Mouse (Mus musculus) MEL (cell line): ENCODE data around the gene Gm11938. TPM values are rescaled to one million over a fixed set of nuclear protein-coding genes. Genes with fewer than 3 reads are reported as not detected.

ENCODE experiments used
- DNase-seq: peaks from one replicate; pipeline ENCODE4 v3.0.0; 2011; ENCODE audit warnings: low read depth, low spot score
- H3K27ac ChIP-seq: 2 replicates; pipeline ENCODE4 v1.5.1; 2012; ENCODE audit warnings: low read depth, mild to moderate bottlenecking, control low read depth, low read length, moderate library complexity; ENCODE audit not compliant: control insufficient read depth
- H3K27me3 ChIP-seq, 2 experiments: fragments of 150-350 bp in 1 of 2; sonication (generic) in 1 of 2; 2 replicates each; pipeline ENCODE4 v1.6.1; 2012; ENCODE audit warnings: low read length in 2 of 2, mild to moderate bottlenecking in 2 of 2, improper control_type of control experiment in 1 of 2, moderate library complexity in 1 of 2; ENCODE audit not compliant: insufficient read depth in 2 of 2, control insufficient read depth in 1 of 2
- H3K36me3 ChIP-seq, 2 experiments: 2 replicates each; pipeline ENCODE4 v1.6.1; 2012 to 2014; ENCODE audit warnings: low read length in 2 of 2, improper control_type of control experiment in 1 of 2, inconsistent platforms in 1 of 2, mild to moderate bottlenecking in 1 of 2; ENCODE audit not compliant: insufficient read depth in 2 of 2, control insufficient read depth in 1 of 2
- H3K4me1 ChIP-seq, 2 experiments: fragments of 150-350 bp in 1 of 2; sonication (generic) in 1 of 2; 2 replicates each; pipeline ENCODE4 v1.6.1; 2012; ENCODE audit warnings: low read length in 2 of 2, improper control_type of control experiment in 1 of 2, mild to moderate bottlenecking in 1 of 2; ENCODE audit not compliant: insufficient read depth in 2 of 2, control insufficient read depth in 1 of 2
- H3K4me3 ChIP-seq, 2 experiments: fragments of 150-350 bp in 1 of 2; sonication (generic) in 1 of 2; 2 replicates each; pipeline ENCODE4 v1.5.1; 2012; ENCODE audit warnings: low read depth in 2 of 2, low read length in 2 of 2, mild to moderate bottlenecking in 2 of 2, moderate library complexity in 2 of 2, control low read depth in 1 of 2, improper control_type of control experiment in 1 of 2; ENCODE audit not compliant: control insufficient read depth in 1 of 2, insufficient read depth in 1 of 2
- H3K79me2 ChIP-seq: 2 replicates; pipeline ENCODE4 v1.6.1; 2012; ENCODE audit warnings: mild to moderate bottlenecking, low read length, moderate library complexity; ENCODE audit not compliant: control insufficient read depth, poor library complexity, insufficient read depth
- H3K9ac ChIP-seq: 2 replicates; pipeline ENCODE4 v1.6.1; 2012; ENCODE audit warnings: low read depth, mild to moderate bottlenecking, control low read depth, low read length, moderate library complexity; ENCODE audit not compliant: control insufficient read depth, poor library complexity, severe bottlenecking
- H3K9me3 ChIP-seq: fragments of 150-350 bp; sonication (generic); replicated peaks from 2 replicates; pipeline ENCODE4 v1.6.1; 2012; ENCODE audit warnings: mild to moderate bottlenecking, low read length, improper control_type of control experiment, moderate library complexity; ENCODE audit not compliant: insufficient read depth
- CHD2 ChIP-seq: IDR thresholded peaks from 2 replicates; pipeline ENCODE4 v1.6.1; 2011; ENCODE audit warnings: low read length, improper control_type of control experiment
- E2F4 ChIP-seq: IDR thresholded peaks from 2 replicates; pipeline ENCODE4 v1.6.1; 2011; ENCODE audit warnings: low read depth, low read length, improper control_type of control experiment, borderline replicate concordance
- ELF1 ChIP-seq: IDR thresholded peaks from 2 replicates; pipeline ENCODE4 v1.6.1; 2014; ENCODE audit warnings: low read depth, mild to moderate bottlenecking, inconsistent platforms, low read length, improper control_type of control experiment, moderate library complexity
- ETS1 ChIP-seq: IDR thresholded peaks from 2 replicates; pipeline ENCODE4 v1.6.1; 2012; ENCODE audit warnings: low read depth, mild to moderate bottlenecking, inconsistent platforms, low read length, improper control_type of control experiment, moderate library complexity
- JUND ChIP-seq: IDR thresholded peaks from 2 replicates; pipeline ENCODE4 v1.6.1; 2011; ENCODE audit warnings: low read depth, mild to moderate bottlenecking, improper control_type of control experiment, low read length
- KAT2A ChIP-seq: conservative IDR thresholded peaks from 2 replicates; pipeline ENCODE4 v1.6.1; 2012; ENCODE audit warnings: low read depth, low read length, improper control_type of control experiment, inconsistent platforms
- MAFK ChIP-seq: IDR thresholded peaks from 2 replicates; pipeline ENCODE4 v1.6.1; 2011; ENCODE audit warnings: low read depth, mild to moderate bottlenecking, low read length, improper control_type of control experiment, borderline replicate concordance
- MAX ChIP-seq: IDR thresholded peaks from 2 replicates; pipeline ENCODE4 v1.6.1; 2011; ENCODE audit warnings: low read length, improper control_type of control experiment
- NELFE ChIP-seq: IDR thresholded peaks from 2 replicates; pipeline ENCODE4 v1.6.1; 2011; ENCODE audit warnings: low read depth, low read length, improper control_type of control experiment
- NRF1 ChIP-seq: IDR thresholded peaks from 2 replicates; pipeline ENCODE4 v1.6.1; 2014; ENCODE audit warnings: low read depth, mild to moderate bottlenecking, inconsistent platforms, low read length, improper control_type of control experiment, moderate library complexity; ENCODE audit not compliant: poor library complexity, insufficient read depth, severe bottlenecking
- POLR2AphosphoS2 ChIP-seq: IDR thresholded peaks from 2 replicates; pipeline ENCODE4 v1.6.1; 2011; ENCODE audit warnings: low read length, improper control_type of control experiment
- RAD21 ChIP-seq: IDR thresholded peaks from 2 replicates; pipeline ENCODE4 v1.6.1; 2011; ENCODE audit warnings: mild to moderate bottlenecking, low read depth, low read length, improper control_type of control experiment
- RCOR1 ChIP-seq: IDR thresholded peaks from 2 replicates; pipeline ENCODE4 v1.6.1; 2012; ENCODE audit warnings: low read depth, mild to moderate bottlenecking, inconsistent platforms, low read length, improper control_type of control experiment
- SMC3 ChIP-seq: IDR thresholded peaks from 2 replicates; pipeline ENCODE4 v1.6.1; 2011; ENCODE audit warnings: low read depth, low read length, improper control_type of control experiment
- TAL1 ChIP-seq: IDR thresholded peaks from 2 replicates; pipeline ENCODE4 v1.6.1; 2012; ENCODE audit warnings: mild to moderate bottlenecking, inconsistent platforms, low read length, moderate library complexity, mixed read lengths
- TBP ChIP-seq: IDR thresholded peaks from 2 replicates; pipeline ENCODE4 v1.8.0; 2011; ENCODE audit warnings: low read depth, low read length, improper control_type of control experiment
- TCF12 ChIP-seq: IDR thresholded peaks from 2 replicates; pipeline ENCODE4 v1.6.1; 2014; ENCODE audit warnings: low read depth, mild to moderate bottlenecking, inconsistent platforms, low read length, improper control_type of control experiment, moderate library complexity
- USF1 ChIP-seq: IDR thresholded peaks from 2 replicates; pipeline ENCODE4 v1.6.1; 2014; ENCODE audit warnings: low read depth, mild to moderate bottlenecking, inconsistent platforms, low read length, improper control_type of control experiment, moderate library complexity
- ZKSCAN1 ChIP-seq: IDR thresholded peaks from 2 replicates; pipeline ENCODE4 v1.6.1; 2012; ENCODE audit warnings: low read depth, mild to moderate bottlenecking, inconsistent platforms, low read length, improper control_type of control experiment, moderate library complexity
- ZMIZ1 ChIP-seq: IDR thresholded peaks from 2 replicates; pipeline ENCODE4 v1.6.1; 2012; ENCODE audit warnings: low read depth, mild to moderate bottlenecking, inconsistent platforms, low read length, improper control_type of control experiment, moderate library complexity
- polyA plus RNA-seq, 2 experiments: library from polyadenylated mRNA; stranded (reverse) in 1 of 2; unstranded in 1 of 2; fragments of >175 nt in 1 of 2; fragments of >200 nt in 1 of 2; gene quantifications; 2 replicates each; pipeline versions ENCODE4 v1.2.1 to v1.2.4; 2012; ENCODE audit warnings: low replicate concordance in 2 of 2, low read depth in 1 of 2; ENCODE audit not compliant: insufficient read length in 2 of 2, insufficient read depth in 1 of 2, missing spikeins in 1 of 2
- total RNA-seq: library from RNA; depleted of rRNA; stranded (reverse); fragments of 300-350 nt; gene quantifications from 2 replicates; pipeline ENCODE4 v1.2.3, GENCODE M21; 2012

Gene Gm11938
- total and polyA plus RNA-seq, 3 experiments, result not detected

- Histone ChIP-seq H3K4me3 (no peak overlapping the region), H3K9ac (no peak overlapping the region), H3K27ac (no peak overlapping the region), H3K27me3 (no peaks in the 10 kb centered on the region), H3K79me2 (no peaks in the 10 kb centered on the region), H3K4me1 (no peaks in the 10 kb centered on the region), H3K36me3 (no peaks in the 10 kb centered on the region), H3K9me3 (no peaks in the 10 kb centered on the region; the same call in 1 of the 2 replicates)
- DNase-seq, result no peak
- TF ChIP-seq POLR2AphosphoS2, result no peak
Measured at GRCm38 (mm10) chr11:99637086-99637485, 34.0 kb upstream of the Gm11938 start.

- no peak within 1 kb of the TSS for H3K9ac ChIP-seq
- H3K36me3 ChIP-seq, result no peaks in the 10 kb centered on the region
- no peak for DNase-seq
- TF ChIP-seq USF1 (no peak), E2F4 (no peak), RCOR1 (no peak), KAT2A (no peak), ZMIZ1 (no peak), CHD2 (no peak)
- H3K9me3 ChIP-seq, result no peaks in the 10 kb centered on the region
- no peaks in the 10 kb centered on the region for H3K79me2 ChIP-seq
- H3K4me3 ChIP-seq, result no peak within 1 kb of the TSS
- no peaks in the 10 kb centered on the region for H3K4me1 ChIP-seq
- no peaks in the 10 kb centered on the region for H3K27me3 ChIP-seq
- H3K27ac ChIP-seq, result no peak within 1 kb of the TSS
Measured at GRCm38 (mm10) chr11:99634653-99635134, 31.6 kb upstream of the Gm11938 start, which contains the start of gene Krtap4-2. TSS of gene Krtap4-2 (minus strand) at chr11:99635084.

DNA sequence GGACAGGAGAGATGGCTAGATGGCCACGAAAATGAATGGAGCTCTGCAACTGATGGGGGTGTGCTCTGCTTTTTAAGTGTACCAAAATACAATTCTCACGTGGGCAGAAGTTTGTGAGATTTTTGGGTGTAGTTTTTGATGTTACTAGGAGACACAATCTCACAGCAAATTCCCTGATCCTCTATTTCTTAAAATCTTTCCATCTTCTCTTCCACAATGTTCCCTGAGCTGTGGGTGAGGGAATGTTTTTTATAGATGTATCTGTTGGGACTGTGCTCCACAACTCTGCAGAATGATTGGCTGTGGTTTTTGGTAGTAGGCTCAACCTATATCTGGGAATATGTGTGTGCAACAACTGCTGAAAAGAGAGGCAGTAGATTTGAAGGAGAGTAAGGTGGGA lies 30.2 kb upstream of the Gm11938 start:
- no peak for DNase-seq
- H3K36me3 ChIP-seq, result no peaks in the 10 kb centered on the region
- no peaks in the 10 kb centered on the region for H3K79me2 ChIP-seq
- no peaks in the 10 kb centered on the region for H3K27me3 ChIP-seq
- no peak overlapping the region for H3K4me3 ChIP-seq
- H3K9ac ChIP-seq, result no peak overlapping the region
- H3K9me3 ChIP-seq, result no peaks in the 10 kb centered on the region
- no peak for TF ChIP-seq ZKSCAN1
- H3K27ac ChIP-seq, result no peak overlapping the region
- H3K4me1 ChIP-seq, result no peaks in the 10 kb centered on the region

- no peaks in the 10 kb centered on the region for H3K36me3 ChIP-seq
- no peaks in the 10 kb centered on the region for H3K4me1 ChIP-seq
- no peak overlapping the region for H3K9ac ChIP-seq
- no peaks in the 10 kb centered on the region for H3K27me3 ChIP-seq
- no peak for DNase-seq
- H3K79me2 ChIP-seq, result no peaks in the 10 kb centered on the region
- no peak overlapping the region for H3K27ac ChIP-seq
- TF ChIP-seq JUND (no peak), RAD21 (no peak), MAFK (no peak), NELFE (no peak), KAT2A (no peak), MAX (no peak), ELF1 (no peak), RCOR1 (no peak), TAL1 (no peak), TCF12 (no peak), TBP (no peak), ETS1 (no peak), SMC3 (no peak), NRF1 (no peak), POLR2AphosphoS2 (no peak)
- H3K9me3 ChIP-seq, result no peaks in the 10 kb centered on the region
- H3K4me3 ChIP-seq, result no peak overlapping the region
Measured at GRCm38 (mm10) chr11:99630890-99631289, 27.8 kb upstream of the Gm11938 start.
